In genomic region chr5:76055849-76056248, GRCm38 (mm10) we compare ENCODE assay signal across 33 mouse cellular contexts.
"Had no signal": no experiment of that assay in that cellular context is flagged by ENCODE, and none has a peak within 500 bp of the region (broad histone marks: within the 10 kb centered on the region; RNA-seq: fewer than 3 reads in every experiment).

No protein-coding gene starts in this region.

- H3K9me3 ChIP-seq: limb, embryonic 10.5 days; limb, embryonic 12.5 days; limb, embryonic 13.5 days; limb, embryonic 15.5 days; liver, embryonic 12.5 days; liver, embryonic 13.5 days; liver, embryonic 15.5 days; lung, embryonic 15.5 days; megakaryocyte, embryonic 14.5 days; midbrain, embryonic 10.5 days; midbrain, embryonic 12.5 days; midbrain, embryonic 13.5 days; midbrain, embryonic 15.5 days; neural tube, embryonic 12.5 days; neural tube, embryonic 13.5 days had no signal

- H3K4me3 ChIP-seq: limb, embryonic 10.5 days; limb, embryonic 12.5 days; limb, embryonic 13.5 days; limb, embryonic 15.5 days; liver, embryonic 12.5 days; liver, embryonic 13.5 days; liver, embryonic 15.5 days; lung, embryonic 15.5 days; megakaryocyte, embryonic 14.5 days; midbrain, embryonic 10.5 days; midbrain, embryonic 12.5 days; midbrain, embryonic 13.5 days; midbrain, embryonic 15.5 days; myocyte; neural tube, embryonic 12.5 days; neural tube, embryonic 13.5 days had no signal

- H3K27me3 ChIP-seq: limb, embryonic 13.5 days; limb, embryonic 15.5 days; liver, embryonic 12.5 days; liver, embryonic 13.5 days; liver, embryonic 15.5 days; lung, embryonic 15.5 days; megakaryocyte, embryonic 14.5 days; midbrain, embryonic 12.5 days; midbrain, embryonic 13.5 days; midbrain, embryonic 15.5 days; neural tube, embryonic 12.5 days; neural tube, embryonic 13.5 days had no signal

- H3K27ac ChIP-seq: limb, embryonic 10.5 days; limb, embryonic 12.5 days; limb, embryonic 13.5 days; limb, embryonic 15.5 days; liver, embryonic 12.5 days; liver, embryonic 13.5 days; liver, embryonic 14.5 days; liver, embryonic 15.5 days; lung, embryonic 15.5 days; macrophage; midbrain, embryonic 10.5 days; midbrain, embryonic 12.5 days; midbrain, embryonic 13.5 days; midbrain, embryonic 15.5 days; neural tube, embryonic 12.5 days; neural tube, embryonic 13.5 days had no signal

- ATAC-seq: liver, embryonic 12.5 days; liver, postnatal 0 days; lung, postnatal 0 days; midbrain, embryonic 13.5 days; midbrain, embryonic 15.5 days; midbrain, embryonic 16.5 days had no signal

- H3K36me3 ChIP-seq: limb, embryonic 10.5 days; limb, embryonic 12.5 days; limb, embryonic 13.5 days; limb, embryonic 15.5 days; liver, embryonic 12.5 days; liver, embryonic 13.5 days; liver, embryonic 15.5 days; lung, embryonic 15.5 days; midbrain, embryonic 10.5 days; midbrain, embryonic 12.5 days; midbrain, embryonic 13.5 days; midbrain, embryonic 15.5 days; neural tube, embryonic 12.5 days; neural tube, embryonic 13.5 days had no signal

- H3K4me1 ChIP-seq: limb, embryonic 10.5 days; limb, embryonic 13.5 days; limb, embryonic 15.5 days; liver, embryonic 12.5 days; liver, embryonic 13.5 days; liver, embryonic 15.5 days; lung, embryonic 15.5 days; midbrain, embryonic 10.5 days; midbrain, embryonic 12.5 days; midbrain, embryonic 13.5 days; midbrain, embryonic 15.5 days; neural tube, embryonic 12.5 days; neural tube, embryonic 13.5 days had no signal

- DNase-seq: left cerebral cortex, postnatal 4 days; liver; liver, embryonic 13.5 days; liver, postnatal 0 days; lung, adult 18-20 months; lung, adult 2 months; lung, embryonic 14.5 days; lung, postnatal 10 days; lung, postnatal 14 days; lung, postnatal 36 days; lung, postnatal 4 days; midbrain, embryonic 14.5 days had no signal

- H3K4me2 ChIP-seq: limb, embryonic 12.5 days; limb, embryonic 13.5 days; limb, embryonic 15.5 days; liver, embryonic 11.5 days; liver, embryonic 12.5 days; liver, embryonic 13.5 days; liver, embryonic 15.5 days; lung, embryonic 14.5 days; lung, embryonic 15.5 days; midbrain, embryonic 11.5 days; midbrain, embryonic 12.5 days; midbrain, embryonic 13.5 days; midbrain, embryonic 15.5 days; neural tube, embryonic 12.5 days; neural tube, embryonic 13.5 days had no signal

- H3K9ac ChIP-seq: limb, embryonic 12.5 days; limb, embryonic 13.5 days; limb, embryonic 15.5 days; liver, embryonic 12.5 days; liver, embryonic 13.5 days; liver, embryonic 14.5 days; liver, embryonic 15.5 days; liver, postnatal 0 days; lung, embryonic 14.5 days; lung, embryonic 15.5 days; midbrain, embryonic 12.5 days; midbrain, embryonic 13.5 days; midbrain, embryonic 15.5 days; neural tube, embryonic 12.5 days; neural tube, embryonic 13.5 days had no signal
